Mouse (Mus musculus): ENCODE results near the gene Msh6. TPM values are rescaled to one million over a fixed set of nuclear protein-coding genes. Genes with fewer than 3 reads are reported as not detected.
"Not testable (repeated sequence)": the region's sequence is repeated elsewhere in the genome, so short reads cannot be mapped to it uniquely, and the experiment has no call there.

The Msh6 gene
- 32.6 and 38.7 TPM in 2 replicates for polyA plus RNA-seq (2015; fragmentation: Nextera tagmentation; extraction: Ambion mirVana)

DNA sequence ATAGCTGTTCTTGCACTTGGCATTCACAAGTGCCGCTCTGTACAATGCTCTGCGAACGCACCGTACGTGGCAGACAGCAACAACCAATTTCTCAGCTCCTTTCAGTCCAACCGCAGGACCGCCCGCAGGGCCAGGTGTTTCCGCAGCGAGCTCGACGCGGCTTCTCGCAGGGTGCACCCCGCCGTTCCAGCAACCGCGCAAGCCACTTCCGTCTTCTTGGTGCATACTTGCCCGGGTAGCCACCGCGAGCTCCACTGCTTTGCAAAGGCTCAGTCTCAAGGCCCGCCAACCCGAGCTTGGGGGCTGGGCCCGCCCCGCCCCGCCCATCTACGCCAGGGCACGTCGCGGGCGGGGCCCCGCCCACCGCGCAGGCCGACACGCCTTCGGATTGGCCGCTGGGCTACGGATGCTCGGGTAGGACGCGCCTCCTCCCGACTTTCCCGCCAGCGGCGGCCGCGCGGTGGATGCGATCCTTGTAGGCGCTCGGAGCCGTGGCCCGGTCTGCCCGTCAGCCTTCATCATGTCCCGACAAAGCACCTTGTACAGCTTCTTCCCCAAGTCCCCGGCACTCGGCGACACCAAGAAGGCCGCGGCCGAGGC, at the start of gene Msh6:
Gene Msh6 (plus strand): TSS at position 434 of the 600 bp plus-strand sequence.
- ATAC-seq (ENCODE audit: low read depth) (peak; percentile 95), DNase-seq (peak; percentile 76)
- H3K27ac ChIP-seq: peak within 1 kb of the TSS; percentile 83
- under 1% methylated on average over 63 of the region's 63 CpGs for WGBS (ENCODE audit: insufficient replicate concordance)
- H3K9me3 ChIP-seq (replicated peaks): no peaks in the 10 kb centered on the region
- H3K4me3 ChIP-seq (replicated peaks): peak within 1 kb of the TSS; percentile 94
- H3K4me2 ChIP-seq: peak within 1 kb of the TSS; percentile 82
- peaks cover 59% of the 10 kb centered on the region for H3K4me1 ChIP-seq (replicated peaks)
- peak within 1 kb of the TSS; percentile 93 for H3K9ac ChIP-seq
- no peaks in the 10 kb centered on the region for H3K27me3 ChIP-seq
- H3K36me3 ChIP-seq: peaks cover 16% of the 10 kb centered on the region

DNA sequence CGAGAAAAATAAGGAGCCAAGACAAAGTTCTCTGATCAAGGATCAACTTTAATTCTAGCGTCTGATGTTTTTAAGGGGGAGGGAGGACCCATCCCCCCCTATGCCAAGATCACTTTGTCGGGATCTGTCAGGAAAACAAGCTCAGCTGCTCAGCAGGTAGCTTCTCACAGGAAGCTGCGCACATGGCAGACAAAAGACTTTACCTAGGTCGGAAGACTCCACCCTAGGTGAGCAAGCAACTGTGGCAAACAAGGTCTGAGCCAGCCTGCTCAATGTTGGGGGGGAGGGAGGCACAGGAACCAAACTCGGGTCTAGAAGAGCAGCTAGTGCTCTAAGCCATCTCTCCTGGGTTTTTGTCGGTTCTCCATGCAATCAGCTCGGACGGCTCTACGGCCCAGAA, 40.5 kb upstream of the Msh6 start:
- no peaks in the 10 kb centered on the region for H3K4me1 ChIP-seq (replicated peaks)
- no peaks in the 10 kb centered on the region for H3K9me3 ChIP-seq (replicated peaks)
- H3K4me3 ChIP-seq (replicated peaks): no peak overlapping the region
- H3K27ac ChIP-seq: no peak overlapping the region
- no peaks in the 10 kb centered on the region for H3K36me3 ChIP-seq
- ATAC-seq (ENCODE audit: low read depth): no peak
- DNase-seq: no peak
- no peak overlapping the region for H3K9ac ChIP-seq
- WGBS (ENCODE audit: insufficient replicate concordance): 58% methylated on average over 10 of the region's 10 CpGs
- no peak overlapping the region for H3K4me2 ChIP-seq
- H3K27me3 ChIP-seq: no peaks in the 10 kb centered on the region

DNA sequence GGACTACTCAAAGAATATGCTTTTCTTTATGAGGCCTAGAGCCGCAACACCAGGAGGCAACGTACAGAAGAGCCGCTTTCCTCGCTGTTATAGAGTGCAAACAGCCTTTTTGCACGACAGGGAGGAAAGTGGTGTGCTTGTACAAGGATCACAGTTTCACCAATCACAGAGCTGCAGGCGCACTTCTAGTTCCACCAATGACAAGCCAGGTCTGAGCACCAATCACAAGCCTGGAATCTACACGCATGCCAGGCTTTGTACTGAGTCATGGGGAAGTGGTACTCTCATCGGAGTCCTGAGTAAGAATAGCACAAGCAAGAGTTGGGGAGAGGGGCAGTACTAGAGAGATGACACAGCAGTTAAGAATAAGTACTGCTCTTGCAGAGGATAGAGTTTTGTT, 40.1 kb upstream of the Msh6 start:
- no peaks in the 10 kb centered on the region for H3K27me3 ChIP-seq
- DNase-seq (no peak), ATAC-seq (ENCODE audit: low read depth) (no peak)
- H3K4me3 ChIP-seq (replicated peaks): no peak overlapping the region
- no peak overlapping the region for H3K4me2 ChIP-seq
- H3K27ac ChIP-seq: no peak overlapping the region
- no peaks in the 10 kb centered on the region for H3K4me1 ChIP-seq (replicated peaks)
- 61% methylated on average over 8 of the region's 8 CpGs for WGBS (ENCODE audit: insufficient replicate concordance)
- no peaks in the 10 kb centered on the region for H3K36me3 ChIP-seq
- no peak overlapping the region for H3K9ac ChIP-seq
- no peaks in the 10 kb centered on the region for H3K9me3 ChIP-seq (replicated peaks)

DNA sequence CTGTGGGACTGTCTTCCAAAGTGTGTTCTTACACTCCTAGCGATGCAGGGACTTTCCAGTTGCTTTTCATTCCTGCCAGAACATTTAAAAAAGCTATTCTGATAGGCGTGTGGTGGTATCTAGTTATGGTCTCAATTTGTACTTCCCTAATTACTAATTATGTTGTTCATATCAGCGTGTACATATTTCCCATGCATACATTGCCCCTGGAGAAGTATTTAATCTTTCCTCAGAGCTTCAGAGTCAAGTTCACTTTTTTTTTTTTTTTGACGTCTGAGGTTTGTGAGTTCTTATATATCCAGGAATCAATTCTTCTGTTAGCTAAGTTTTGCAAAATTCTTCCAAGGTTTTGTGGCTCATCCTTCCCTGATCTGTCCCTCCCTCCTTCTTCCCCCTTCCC, 38.7 kb upstream of the Msh6 start:
- Histone ChIP-seq H3K9me3 (replicated peaks) (no peaks in the 10 kb centered on the region), H3K4me1 (replicated peaks) (no peaks in the 10 kb centered on the region), H3K4me3 (replicated peaks) (no peak overlapping the region), H3K4me2 (no peak overlapping the region), H3K27me3 (no peaks in the 10 kb centered on the region), H3K27ac (no peak overlapping the region), H3K36me3 (no peaks in the 10 kb centered on the region), H3K9ac (no peak overlapping the region)
- DNase-seq (no peak), ATAC-seq (ENCODE audit: low read depth) (no peak)
- 70% methylated on average over 4 of the region's 4 CpGs for WGBS (ENCODE audit: insufficient replicate concordance)

DNA sequence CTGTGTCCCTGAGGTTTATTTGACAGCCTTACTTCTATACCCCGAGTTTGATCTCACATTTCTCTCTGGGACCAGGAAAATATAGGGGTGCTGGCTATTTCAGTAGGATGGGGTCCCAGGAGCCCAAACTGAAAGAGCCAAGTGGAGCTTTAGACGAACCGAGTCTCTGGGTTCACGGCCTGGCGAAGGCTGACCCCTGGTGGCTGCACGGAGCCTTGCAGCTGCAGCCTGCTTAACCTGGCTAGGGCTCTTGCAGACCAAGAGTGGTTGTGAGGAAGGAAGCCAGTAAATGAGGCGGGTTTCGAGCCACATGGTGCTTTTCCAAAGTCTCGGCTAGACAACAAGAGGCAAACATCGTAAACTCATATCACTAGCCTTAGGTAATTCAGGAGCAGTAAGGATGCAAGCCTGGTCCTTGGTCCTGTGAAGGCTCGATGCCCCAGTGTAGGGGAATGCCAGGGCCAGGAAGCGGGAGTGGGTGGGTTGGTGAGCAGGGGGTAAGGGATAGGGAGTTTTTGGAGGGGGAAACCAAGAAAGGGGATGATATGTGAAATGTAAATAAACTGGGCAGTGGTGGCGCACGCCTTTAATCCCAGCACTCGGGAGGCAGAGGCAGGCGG, 25.8 kb upstream of the Msh6 start:
- H3K4me2 ChIP-seq: no peak overlapping the region
- H3K9ac ChIP-seq: no peak overlapping the region
- ATAC-seq (ENCODE audit: low read depth) (no peak), DNase-seq (peak; percentile 30)
- no peaks in the 10 kb centered on the region for H3K27me3 ChIP-seq
- H3K27ac ChIP-seq: no peak overlapping the region
- H3K36me3 ChIP-seq: no peaks in the 10 kb centered on the region
- H3K9me3 ChIP-seq (replicated peaks): no peaks in the 10 kb centered on the region
- H3K4me3 ChIP-seq (replicated peaks): no peak overlapping the region
- H3K4me1 ChIP-seq (replicated peaks): no peaks in the 10 kb centered on the region
- WGBS (ENCODE audit: insufficient replicate concordance): 35% methylated on average over 16 of the region's 16 CpGs

DNA sequence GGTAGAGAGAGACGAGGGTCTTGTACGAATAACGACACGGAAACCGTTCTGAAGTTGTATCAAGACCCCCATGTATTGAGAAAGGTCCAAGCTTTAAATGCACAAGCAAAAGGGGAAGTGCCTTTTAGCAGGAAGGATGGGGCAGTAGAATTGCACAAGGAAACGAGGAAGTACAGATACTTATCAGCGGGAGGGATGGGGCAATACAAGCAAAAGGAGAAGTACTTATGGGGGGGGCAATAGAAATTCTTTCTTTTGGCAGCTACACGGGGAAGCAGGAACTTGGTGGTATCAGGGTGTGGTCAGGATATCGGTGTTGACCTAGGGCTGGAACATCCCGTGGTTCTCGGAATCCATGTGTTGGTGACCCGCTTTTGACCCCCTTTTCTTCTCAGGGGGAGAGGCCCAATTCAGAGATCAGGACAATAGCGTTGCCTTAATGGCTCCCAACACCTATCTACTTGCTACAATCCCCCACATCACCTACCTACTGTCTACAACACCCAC, 20.2 kb upstream of the Msh6 start:
- not testable (repeated sequence) for H3K4me2 ChIP-seq; H3K27me3 ChIP-seq; DNase-seq; H3K27ac ChIP-seq; H3K4me3 ChIP-seq (replicated peaks); H3K4me1 ChIP-seq (replicated peaks); H3K36me3 ChIP-seq; H3K9ac ChIP-seq; H3K9me3 ChIP-seq (replicated peaks); ATAC-seq (ENCODE audit: low read depth)
- 49% methylated on average over 13 of the region's 13 CpGs for WGBS (ENCODE audit: insufficient replicate concordance)

DNA sequence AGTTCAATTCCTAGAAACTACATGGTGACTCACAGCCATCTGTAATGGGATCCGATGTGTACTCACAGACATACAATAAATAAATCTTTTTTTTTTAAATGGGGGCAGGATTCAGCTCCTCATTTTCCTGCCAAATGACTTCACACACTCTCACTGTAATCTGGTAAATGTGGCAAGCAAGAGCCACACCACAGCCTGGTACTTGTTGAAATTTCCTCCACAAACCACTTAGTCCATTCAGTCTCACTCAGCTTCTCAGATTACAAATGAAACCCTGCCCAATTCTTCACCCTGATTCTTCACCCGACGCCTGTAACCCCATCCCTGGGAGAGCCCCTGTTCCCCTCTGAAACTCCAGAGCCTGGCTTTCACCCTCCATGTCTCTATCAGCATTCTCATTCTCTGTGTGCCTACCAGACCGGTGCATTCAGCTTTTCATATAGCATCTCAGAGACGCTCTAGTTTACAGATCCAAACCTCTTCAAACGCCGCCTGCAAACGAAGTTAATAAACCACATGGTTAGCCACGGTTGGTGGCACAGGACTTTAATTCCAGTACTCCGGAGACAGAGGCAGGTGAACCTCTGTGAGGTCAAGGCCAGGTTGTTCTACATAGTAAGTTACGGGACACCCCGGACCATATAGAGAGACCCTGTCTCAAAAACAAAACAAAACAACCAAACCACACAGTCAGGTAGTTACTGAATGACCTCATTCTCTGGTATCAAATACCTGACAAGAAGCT, 17.6 kb upstream of the Msh6 start:
- Histone ChIP-seq H3K4me3 (replicated peaks) (no peak overlapping the region), H3K36me3 (no peaks in the 10 kb centered on the region), H3K9me3 (replicated peaks) (no peaks in the 10 kb centered on the region), H3K4me2 (no peak overlapping the region), H3K27me3 (no peaks in the 10 kb centered on the region), H3K9ac (no peak overlapping the region), H3K27ac (no peak overlapping the region), H3K4me1 (replicated peaks) (no peaks in the 10 kb centered on the region)
- 72% methylated on average over 12 of the region's 12 CpGs for WGBS (ENCODE audit: insufficient replicate concordance)
- ATAC-seq (ENCODE audit: low read depth) (no peak), DNase-seq (no peak)

DNA sequence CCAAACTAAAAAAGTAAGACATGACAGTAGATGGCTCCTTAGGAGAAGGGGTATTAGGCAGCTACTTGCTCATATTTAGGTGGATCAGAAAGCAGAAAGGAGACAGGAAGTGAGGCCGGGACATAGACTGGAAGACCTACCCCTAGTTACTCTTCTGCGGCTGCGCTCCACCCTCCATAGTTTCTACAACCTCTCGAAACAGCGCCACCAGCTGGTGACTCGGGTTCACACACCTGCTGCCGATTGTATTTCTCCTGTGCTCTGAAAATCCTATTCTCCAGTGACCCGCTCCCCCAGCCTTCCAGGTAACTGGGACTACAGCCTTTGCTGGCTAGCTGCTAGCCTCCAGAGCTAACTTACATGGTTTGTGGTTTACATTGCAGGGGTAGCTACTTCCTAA, 16.6 kb upstream of the Msh6 start:
- H3K9ac ChIP-seq: no peak overlapping the region
- WGBS (ENCODE audit: insufficient replicate concordance): 50% methylated on average over 8 of the region's 8 CpGs
- DNase-seq (no peak), ATAC-seq (ENCODE audit: low read depth) (no peak)
- no peaks in the 10 kb centered on the region for H3K4me1 ChIP-seq (replicated peaks)
- no peaks in the 10 kb centered on the region for H3K27me3 ChIP-seq
- no peak overlapping the region for H3K27ac ChIP-seq
- H3K4me3 ChIP-seq (replicated peaks): no peak overlapping the region
- no peaks in the 10 kb centered on the region for H3K36me3 ChIP-seq
- H3K4me2 ChIP-seq: no peak overlapping the region
- H3K9me3 ChIP-seq (replicated peaks): no peaks in the 10 kb centered on the region

DNA sequence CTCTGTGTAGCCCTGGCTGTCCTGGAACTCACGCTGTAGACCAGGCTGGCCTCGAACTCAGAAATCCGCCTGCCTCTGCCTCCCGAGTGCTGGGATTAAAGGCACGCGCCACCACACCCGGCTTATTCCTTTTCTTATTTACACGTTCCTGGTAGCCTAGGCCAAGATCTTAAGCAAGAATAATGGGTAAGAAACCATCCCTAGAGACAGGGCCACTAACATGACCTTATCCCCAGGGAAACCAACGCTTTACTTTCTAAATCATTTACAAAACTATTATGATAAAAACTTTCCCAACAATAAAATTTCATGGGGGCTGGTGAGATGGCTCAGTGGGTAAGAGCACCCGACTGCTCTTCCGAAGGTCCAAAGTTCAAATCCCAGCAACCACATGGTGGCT, 15.5 kb upstream of the Msh6 start:
- not testable (repeated sequence) for ATAC-seq (ENCODE audit: low read depth); H3K36me3 ChIP-seq; H3K9me3 ChIP-seq (replicated peaks); H3K4me1 ChIP-seq (replicated peaks); DNase-seq; H3K27me3 ChIP-seq; H3K4me3 ChIP-seq (replicated peaks); H3K4me2 ChIP-seq; H3K9ac ChIP-seq; H3K27ac ChIP-seq
- WGBS (ENCODE audit: insufficient replicate concordance): 81% methylated on average over 11 of the region's 11 CpGs

DNA sequence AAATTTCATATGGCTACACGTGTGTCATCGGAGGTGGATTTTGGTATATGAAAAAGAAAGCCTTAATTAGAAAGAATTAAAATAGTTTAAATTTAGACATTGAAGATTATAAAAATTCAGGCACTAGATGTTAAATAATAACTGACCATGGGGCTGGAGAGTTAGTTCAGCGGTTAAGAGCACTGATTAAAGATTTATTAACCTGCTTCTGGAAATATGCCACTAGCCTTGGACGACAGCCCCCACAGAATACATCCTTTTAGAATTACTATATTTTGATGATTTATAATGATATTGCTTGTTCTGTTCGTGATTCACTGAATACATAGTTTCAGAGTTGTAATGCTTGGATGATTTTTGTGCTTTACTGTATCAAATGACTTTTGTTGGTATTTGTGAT, 14.9 kb upstream of the Msh6 start:
- not testable (repeated sequence) for H3K4me3 ChIP-seq (replicated peaks); H3K4me1 ChIP-seq (replicated peaks); DNase-seq; H3K27ac ChIP-seq; ATAC-seq (ENCODE audit: low read depth); H3K27me3 ChIP-seq; H3K9me3 ChIP-seq (replicated peaks); H3K4me2 ChIP-seq; H3K36me3 ChIP-seq; H3K9ac ChIP-seq
- 76% methylated on average over 5 of the region's 5 CpGs for WGBS (ENCODE audit: insufficient replicate concordance)

DNA sequence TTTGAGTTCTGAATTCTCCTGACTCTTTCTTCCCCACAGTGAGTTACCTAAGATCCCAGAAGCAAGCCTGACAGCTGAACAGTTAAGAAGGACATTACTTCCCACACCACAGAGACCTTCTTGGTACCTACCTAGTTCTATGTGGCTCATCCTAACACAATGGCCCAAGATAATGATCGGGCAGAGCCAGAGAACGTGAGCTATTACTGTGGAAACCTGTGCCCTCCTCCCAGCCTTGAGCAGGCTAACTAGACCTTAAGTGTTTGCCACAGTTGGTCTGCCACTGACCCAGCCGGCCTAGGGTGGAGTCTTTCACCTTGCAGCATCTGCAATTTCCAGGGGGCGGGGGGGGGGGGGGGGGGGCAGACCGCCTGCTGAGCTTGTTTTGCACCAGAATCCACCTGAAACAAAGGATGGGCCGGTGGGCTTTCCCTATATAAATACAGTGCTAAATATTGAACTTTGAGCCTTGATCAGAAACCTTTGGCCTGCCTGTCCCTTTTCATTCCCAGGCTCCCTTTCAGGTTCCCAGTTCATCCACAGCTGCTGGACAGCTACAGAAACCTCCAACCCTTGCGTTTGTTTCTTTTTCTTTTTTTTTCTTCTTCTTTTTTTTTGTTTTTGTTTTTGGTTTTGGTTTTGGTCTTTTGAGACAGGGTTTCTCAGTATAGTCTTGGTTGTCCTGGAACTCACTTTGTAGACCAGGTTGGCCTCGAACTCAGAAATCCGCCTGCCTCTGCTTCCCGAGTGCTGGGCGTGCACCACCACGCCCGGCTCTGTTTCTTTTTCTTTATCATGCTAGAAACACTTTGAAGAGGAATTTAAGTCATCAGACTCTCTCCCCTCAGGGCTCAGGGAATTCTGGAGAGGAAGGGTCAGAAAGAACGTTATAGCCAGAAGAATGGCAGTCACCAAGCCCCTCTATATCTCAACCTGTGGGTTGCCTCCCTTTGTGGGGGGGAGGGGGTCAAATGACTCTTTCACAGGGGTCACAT, 11.5 kb upstream of the Msh6 start:
- ATAC-seq (ENCODE audit: low read depth) (no peak), DNase-seq (no peak)
- Histone ChIP-seq H3K27me3 (no peaks in the 10 kb centered on the region), H3K9ac (no peak overlapping the region), H3K27ac (no peak overlapping the region), H3K4me3 (replicated peaks) (no peak overlapping the region), H3K4me1 (replicated peaks) (no peaks in the 10 kb centered on the region), H3K36me3 (no peaks in the 10 kb centered on the region), H3K4me2 (no peak overlapping the region), H3K9me3 (replicated peaks) (no peaks in the 10 kb centered on the region)
- WGBS (ENCODE audit: insufficient replicate concordance): 81% methylated on average over 13 of the region's 14 CpGs
